Mouse (Mus musculus) brain, embryonic 14.5 days (tissue): ENCODE data around the gene Wipi1.

Source experiments
- CTCF ChIP-seq: fragments of 200-500 bp; IDR thresholded peaks from 2 replicates; pipeline ENCODE4 v1.5.1; 2012; ENCODE audit warnings: inconsistent platforms, mild to moderate bottlenecking, moderate library complexity, borderline replicate concordance; ENCODE audit not compliant: insufficient read depth, insufficient read length; ENCODE audit errors: extremely low read depth
- POLR2A ChIP-seq: fragments of 200-500 bp; IDR thresholded peaks from 2 replicates; pipeline ENCODE4 v1.6.1; 2012; ENCODE audit warnings: mild to moderate bottlenecking, inconsistent platforms, borderline replicate concordance; ENCODE audit not compliant: poor library complexity, insufficient read depth, insufficient read length, severe bottlenecking; ENCODE audit errors: extremely low read depth

DNA sequence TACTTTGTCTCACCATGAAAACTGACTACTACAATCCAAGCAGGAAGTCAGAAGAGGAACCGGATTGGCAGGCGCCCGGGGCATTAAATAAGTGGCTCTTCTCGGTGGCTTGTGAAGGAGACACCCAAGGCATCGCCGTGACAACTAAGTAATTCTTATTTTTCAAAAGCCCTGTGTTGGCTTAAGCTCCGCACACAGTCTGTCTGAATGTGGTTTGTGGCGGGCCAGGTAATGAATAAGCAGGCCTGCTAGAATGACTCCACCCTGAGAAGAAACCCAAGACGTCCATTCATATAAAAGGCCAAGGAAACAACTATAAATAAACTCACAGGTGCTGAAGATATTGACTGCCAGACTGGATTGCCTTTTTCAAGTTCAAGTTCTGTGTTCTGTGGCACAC lies 3.5 kb upstream of the Wipi1 start:
- TF ChIP-seq POLR2A: no peak
- no peak for TF ChIP-seq CTCF
